Mouse (Mus musculus) neural tube, embryonic 12.5 days (tissue): ENCODE data around the gene Ivns1abp. TPM values are rescaled to one million over a fixed set of nuclear protein-coding genes. Genes with fewer than 3 reads are reported as not detected.
"Not testable (repeated sequence)": the region's sequence is repeated elsewhere in the genome, so short reads cannot be mapped to it uniquely, and the experiment has no call there.

Experiments
- ATAC-seq: fragments of 200-750 bp; cut with Nextera tagmentation; 2 replicates; pipeline ENCODE4 v1.8.0; 2017; ENCODE audit warnings: low read depth, mild to moderate bottlenecking, moderate TSS enrichment, moderate library complexity; ENCODE audit not compliant: low FRiP score
- H3K27ac ChIP-seq: fragments of 300-500 bp; sonication (generic); 2 replicates; pipeline ENCODE4 v1.5.1; 2016
- H3K27me3 ChIP-seq: fragments of 300-500 bp; sonication (generic); replicated peaks from 2 replicates; pipeline ENCODE4 v1.6.1; 2016; ENCODE audit warnings: mild to moderate bottlenecking
- H3K36me3 ChIP-seq: fragments of 300-500 bp; sonication (generic); 2 replicates; pipeline ENCODE4 v1.6.1; 2016; ENCODE audit warnings: mild to moderate bottlenecking
- H3K4me1 ChIP-seq: fragments of 300-500 bp; sonication (generic); 2 replicates; pipeline ENCODE4 v1.6.1; 2016
- H3K4me2 ChIP-seq: fragments of 300-500 bp; sonication (generic); replicated peaks from 2 replicates; pipeline ENCODE4 v1.6.1; 2016; ENCODE audit warnings: mild to moderate bottlenecking
- H3K4me3 ChIP-seq: fragments of 300-500 bp; sonication (generic); 2 replicates; pipeline ENCODE4 v1.5.1; 2016
- H3K9ac ChIP-seq: fragments of 300-500 bp; sonication (generic); 2 replicates; pipeline ENCODE4 v1.6.1; 2016; ENCODE audit warnings: mild to moderate bottlenecking
- H3K9me3 ChIP-seq: fragments of 300-500 bp; sonication (generic); 2 replicates; pipeline ENCODE4 v1.6.1; 2016; ENCODE audit warnings: mild to moderate bottlenecking
- WGBS: fragments of 180-500 bp; shearing (Covaris S2); methylation state at CpG from one replicate; pipeline ENCODE4 v1.1.7; 2016; 5-methylcytosine and 5-hydroxymethylcytosine counted together
- polyA plus RNA-seq: library from polyadenylated mRNA; unstranded; fragments of >200 nt; fragmentation: Nextera tagmentation; extraction: Ambion mirVana; gene quantifications from 2 replicates; pipeline ENCODE4 v1.2.1, GENCODE M21; 2016

Ivns1abp gene
- 332 and 344 TPM in 2 replicates for polyA plus RNA-seq

DNA sequence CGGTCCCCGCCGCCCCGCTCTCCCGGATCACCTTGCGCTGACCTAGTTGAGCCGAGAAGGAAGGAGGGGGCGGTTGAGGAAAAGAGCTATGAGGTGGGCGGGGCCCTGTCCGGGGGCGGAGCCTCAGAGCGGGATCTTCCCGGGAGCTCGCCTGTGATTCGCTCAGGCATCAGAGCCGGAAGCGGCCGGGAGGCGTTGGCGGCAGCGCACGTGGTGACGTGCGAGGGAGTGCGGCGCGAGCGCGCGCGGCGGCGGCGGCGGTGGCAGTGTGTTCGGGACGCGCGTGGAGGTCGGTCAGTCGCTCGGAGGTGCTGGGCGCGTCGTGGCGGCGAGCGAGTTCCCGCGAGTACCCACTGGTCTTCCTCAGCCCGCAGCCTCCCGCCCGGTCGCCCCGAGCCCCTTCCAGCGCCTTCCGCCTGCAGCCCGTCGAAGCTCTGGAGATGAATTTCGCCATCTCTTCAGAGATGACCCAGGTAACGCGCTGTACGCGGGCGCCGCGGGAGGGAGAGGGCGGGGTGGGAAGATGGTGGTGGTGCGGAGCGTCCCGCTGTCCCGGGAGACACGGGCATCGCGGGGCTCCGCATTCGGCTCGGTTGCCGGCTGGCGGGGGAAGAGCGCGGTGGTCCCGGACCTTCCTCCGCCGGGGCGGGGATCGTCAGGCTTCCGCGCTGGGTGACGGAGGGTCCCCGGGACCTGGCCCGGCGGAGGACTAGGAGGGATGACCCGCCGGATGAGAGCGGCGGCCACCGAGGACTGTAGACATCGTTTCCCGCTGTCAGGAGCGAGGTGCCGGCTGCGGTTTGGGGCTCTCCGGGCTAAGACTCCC lies at the start of gene Ivns1abp:
Gene Ivns1abp (plus strand): TSS at position 195 of the 826 bp plus-strand sequence.
- peak; percentile 96 for ATAC-seq
- peak within 1 kb of the TSS; percentile 94 for H3K4me3 ChIP-seq
- peak within 1 kb of the TSS; percentile 90 for H3K27ac ChIP-seq
- H3K9me3 ChIP-seq: no peaks in the 10 kb centered on the region
- WGBS: under 1% methylated on average over 104 of the region's 104 CpGs
- peaks cover 2% of the 10 kb centered on the region; the same call in 1 of the 2 replicates for H3K36me3 ChIP-seq
- no peaks in the 10 kb centered on the region for H3K27me3 ChIP-seq
- peak within 1 kb of the TSS; percentile 97 for H3K9ac ChIP-seq
- H3K4me1 ChIP-seq: peaks cover 30% of the 10 kb centered on the region
- H3K4me2 ChIP-seq: peak within 1 kb of the TSS; percentile 70

DNA sequence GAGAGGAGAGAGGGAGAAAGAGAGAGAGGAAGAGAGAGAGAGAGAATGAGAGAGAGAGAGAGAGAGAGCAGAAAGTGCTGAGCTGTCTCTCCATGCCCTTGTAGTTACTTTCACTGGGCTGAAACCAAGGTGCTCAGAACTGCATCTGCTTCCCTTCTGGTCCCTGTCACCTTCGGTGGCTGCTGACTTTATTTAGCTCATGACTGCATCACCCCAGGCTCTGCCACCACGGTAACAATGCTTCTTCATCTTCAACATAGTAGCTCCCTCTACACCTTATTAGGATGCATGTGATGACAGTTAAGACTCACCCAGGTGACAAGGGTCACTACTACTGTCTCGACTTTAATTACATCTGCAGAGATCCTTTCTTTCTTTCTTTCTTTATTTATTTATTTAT lies 48.8 kb upstream of the Ivns1abp start:
- Histone ChIP-seq H3K36me3 (no peaks in the 10 kb centered on the region), H3K27ac (no peak overlapping the region), H3K9me3 (no peaks in the 10 kb centered on the region), H3K4me3 (no peak overlapping the region), H3K4me1 (no peaks in the 10 kb centered on the region), H3K27me3 (no peaks in the 10 kb centered on the region), H3K4me2 (no peak overlapping the region), H3K9ac (no peak overlapping the region)
- no peak for ATAC-seq
- 73% methylated on average over 3 of the region's 3 CpGs for WGBS

DNA sequence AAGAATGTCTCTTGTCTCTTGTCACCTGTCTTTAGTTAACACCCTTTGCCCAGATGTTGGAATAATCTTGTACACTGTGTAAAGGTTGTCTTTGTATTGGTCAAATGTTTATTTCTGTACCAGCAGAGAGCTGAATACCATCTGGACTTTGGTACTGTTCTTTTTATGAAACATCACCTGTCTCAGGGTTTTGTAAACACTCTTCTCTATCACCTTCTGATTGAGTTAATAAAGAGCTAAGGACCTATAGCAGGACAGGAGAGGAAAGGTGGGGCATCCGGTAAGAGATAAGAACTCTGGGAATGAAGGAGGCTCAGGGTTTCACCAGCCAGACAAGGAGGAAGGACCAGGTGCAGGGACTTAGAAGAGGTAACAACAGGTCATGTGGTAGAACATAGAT lies 47.7 kb upstream of the Ivns1abp start:
- ATAC-seq: no peak
- WGBS: 91% methylated on average over 1 of the region's 1 CpGs
- no peak overlapping the region for H3K9ac ChIP-seq

DNA sequence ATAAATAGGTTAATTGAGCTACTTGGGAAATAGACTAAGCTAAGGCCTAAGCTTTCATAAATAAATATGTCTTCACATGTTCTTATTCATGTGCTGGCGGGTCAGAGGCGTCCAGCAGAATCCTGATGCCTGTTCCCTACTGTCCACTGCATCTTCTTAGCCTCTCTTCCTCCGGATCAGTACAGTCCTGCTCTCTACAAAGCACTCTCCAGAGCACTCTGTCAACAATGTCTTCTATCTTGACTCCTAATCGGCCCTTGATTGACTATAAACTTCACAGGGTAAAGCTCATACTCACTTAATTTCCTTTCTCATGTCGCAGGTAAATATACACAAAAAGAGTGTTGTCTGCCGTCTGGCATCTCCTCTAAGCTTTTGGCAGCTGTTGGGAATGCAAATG lies 47.3 kb upstream of the Ivns1abp start:
- Histone ChIP-seq H3K9ac (no peak overlapping the region), H3K27ac (no peak overlapping the region), H3K4me2 (no peak overlapping the region), H3K27me3 (no peaks in the 10 kb centered on the region), H3K4me1 (no peaks in the 10 kb centered on the region), H3K9me3 (no peaks in the 10 kb centered on the region), H3K4me3 (no peak overlapping the region), H3K36me3 (no peaks in the 10 kb centered on the region)
- ATAC-seq: no peak
- 88% methylated on average over 6 of the region's 6 CpGs for WGBS

More for the DNA sequence above, 47.7 kb upstream of the Ivns1abp start:
- Histone ChIP-seq H3K27me3 (no peaks in the 10 kb centered on the region), H3K36me3 (no peaks in the 10 kb centered on the region), H3K4me3 (no peak overlapping the region), H3K4me1 (no peaks in the 10 kb centered on the region), H3K4me2 (no peak overlapping the region), H3K27ac (no peak overlapping the region), H3K9me3 (no peaks in the 10 kb centered on the region)

DNA sequence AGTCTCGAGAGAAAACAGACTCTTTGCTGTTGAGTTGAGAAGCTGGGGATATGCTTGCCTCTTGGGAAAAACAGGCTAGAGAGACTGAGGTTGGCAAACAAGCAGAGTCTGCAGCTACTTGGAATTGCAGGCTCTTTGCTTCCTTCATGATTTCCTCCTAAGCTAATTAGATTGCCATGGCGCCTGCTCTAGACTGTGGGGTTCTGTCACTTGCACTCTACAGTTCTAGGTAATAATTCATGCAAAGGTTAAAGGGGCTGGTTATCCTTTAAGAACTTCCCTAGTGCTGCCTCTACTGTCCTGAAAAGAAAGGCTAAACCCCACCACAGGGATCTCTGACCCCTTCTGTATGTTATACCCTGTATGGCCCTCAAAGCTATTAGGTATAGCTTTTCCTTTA lies 46.7 kb upstream of the Ivns1abp start:
- Histone ChIP-seq H3K4me2 (no peak overlapping the region), H3K36me3 (no peaks in the 10 kb centered on the region), H3K4me1 (no peaks in the 10 kb centered on the region), H3K9me3 (no peaks in the 10 kb centered on the region), H3K27ac (no peak overlapping the region), H3K27me3 (no peaks in the 10 kb centered on the region), H3K4me3 (no peak overlapping the region), H3K9ac (no peak overlapping the region)
- 87% methylated on average over 2 of the region's 2 CpGs for WGBS
- ATAC-seq: no peak

DNA sequence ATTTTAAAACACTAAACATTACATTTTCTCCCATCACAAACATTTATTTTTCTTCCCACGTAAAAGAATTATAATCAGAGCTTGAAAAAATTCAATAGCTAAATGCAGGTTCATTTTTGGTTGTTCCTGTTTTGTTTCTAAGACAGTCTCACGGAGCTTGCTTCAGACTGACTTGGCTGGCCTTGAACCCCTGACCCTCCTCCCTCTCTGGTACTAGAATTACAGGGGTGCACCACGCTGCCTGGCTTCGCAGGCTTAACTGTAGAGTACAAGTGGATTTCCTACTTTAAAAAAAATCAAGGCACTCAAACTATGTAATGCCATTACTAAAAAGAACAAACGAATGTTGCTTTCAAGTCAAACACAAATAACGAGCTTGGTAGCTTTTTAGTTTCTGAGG lies 42.8 kb upstream of the Ivns1abp start:
- Histone ChIP-seq H3K4me1 (no peaks in the 10 kb centered on the region), H3K27ac (no peak overlapping the region), H3K36me3 (no peaks in the 10 kb centered on the region), H3K9ac (no peak overlapping the region), H3K9me3 (no peaks in the 10 kb centered on the region), H3K27me3 (no peaks in the 10 kb centered on the region), H3K4me2 (no peak overlapping the region), H3K4me3 (no peak overlapping the region)
- WGBS: 86% methylated on average over 6 of the region's 6 CpGs
- ATAC-seq: no peak

DNA sequence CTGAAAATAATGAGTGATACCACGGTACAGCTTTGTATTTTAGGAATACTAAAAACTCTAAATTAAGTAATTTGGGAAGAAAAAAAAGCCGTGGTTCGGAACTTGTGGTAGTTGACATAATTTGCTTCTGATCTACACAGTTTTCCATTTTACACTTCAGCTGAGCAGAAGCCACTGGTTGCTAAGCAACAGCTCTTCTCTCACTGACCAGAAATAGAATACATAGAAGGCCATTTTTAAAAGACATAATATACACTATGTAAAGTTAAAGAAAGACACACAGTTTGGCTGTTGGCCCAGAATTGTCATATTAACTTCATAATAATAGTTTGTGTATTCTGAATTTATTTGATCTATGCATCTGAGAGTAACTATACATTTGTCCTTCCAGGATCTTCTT lies 42.4 kb upstream of the Ivns1abp start:
- Histone ChIP-seq H3K9me3 (no peaks in the 10 kb centered on the region), H3K4me2 (no peak overlapping the region), H3K4me1 (no peaks in the 10 kb centered on the region), H3K36me3 (no peaks in the 10 kb centered on the region), H3K9ac (no peak overlapping the region), H3K27me3 (no peaks in the 10 kb centered on the region), H3K4me3 (no peak overlapping the region), H3K27ac (no peak overlapping the region)
- no peak for ATAC-seq
- 75% methylated on average over 3 of the region's 3 CpGs for WGBS

DNA sequence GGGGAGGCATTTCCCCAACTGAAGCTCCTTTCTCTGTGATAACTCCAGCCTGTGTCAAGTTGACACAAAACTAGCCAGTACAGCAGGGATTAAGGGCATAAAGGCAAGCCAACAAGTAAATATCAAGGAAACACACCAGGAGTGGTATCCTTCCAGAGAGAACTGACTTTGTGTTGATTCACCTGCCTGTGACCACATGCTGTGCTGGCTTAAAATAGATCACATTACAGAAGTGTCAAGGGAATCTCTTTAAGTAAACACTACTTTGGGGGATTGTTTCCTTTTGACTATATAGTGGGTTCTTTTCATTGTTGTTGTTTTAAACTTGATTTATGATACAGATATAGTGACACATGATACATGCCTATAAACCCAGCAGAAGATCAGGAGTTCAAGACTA lies 41.0 kb upstream of the Ivns1abp start:
- Histone ChIP-seq H3K27me3 (no peaks in the 10 kb centered on the region), H3K4me2 (no peak overlapping the region), H3K4me3 (no peak overlapping the region), H3K27ac (no peak overlapping the region), H3K4me1 (no peaks in the 10 kb centered on the region), H3K36me3 (no peaks in the 10 kb centered on the region), H3K9me3 (no peaks in the 10 kb centered on the region), H3K9ac (no peak overlapping the region)
- no peak for ATAC-seq

DNA sequence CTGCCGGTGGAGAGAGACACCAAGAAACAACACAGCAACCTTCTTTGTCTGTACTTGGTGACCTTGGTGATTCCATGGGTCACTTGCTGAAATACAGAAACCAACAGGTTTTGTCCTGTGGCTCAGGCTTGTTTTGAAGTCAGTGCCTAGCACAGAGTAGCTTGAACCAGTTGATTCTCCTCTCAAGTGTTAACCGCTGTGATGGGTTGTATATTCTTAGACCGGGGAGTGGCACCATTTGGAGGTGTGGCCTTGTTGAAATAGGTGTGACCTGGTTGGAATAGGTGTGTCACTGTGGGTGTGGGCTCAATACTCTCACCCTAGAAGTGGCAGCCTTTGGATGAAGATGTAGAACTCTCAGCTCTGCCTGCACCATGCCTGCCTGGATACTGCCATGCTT lies 39.3 kb upstream of the Ivns1abp start:
- not testable (repeated sequence) for H3K4me1 ChIP-seq, ATAC-seq, H3K9ac ChIP-seq, H3K4me2 ChIP-seq, H3K36me3 ChIP-seq, H3K27me3 ChIP-seq, H3K27ac ChIP-seq, H3K9me3 ChIP-seq, H3K4me3 ChIP-seq
- WGBS: 84% methylated on average over 3 of the region's 3 CpGs

DNA sequence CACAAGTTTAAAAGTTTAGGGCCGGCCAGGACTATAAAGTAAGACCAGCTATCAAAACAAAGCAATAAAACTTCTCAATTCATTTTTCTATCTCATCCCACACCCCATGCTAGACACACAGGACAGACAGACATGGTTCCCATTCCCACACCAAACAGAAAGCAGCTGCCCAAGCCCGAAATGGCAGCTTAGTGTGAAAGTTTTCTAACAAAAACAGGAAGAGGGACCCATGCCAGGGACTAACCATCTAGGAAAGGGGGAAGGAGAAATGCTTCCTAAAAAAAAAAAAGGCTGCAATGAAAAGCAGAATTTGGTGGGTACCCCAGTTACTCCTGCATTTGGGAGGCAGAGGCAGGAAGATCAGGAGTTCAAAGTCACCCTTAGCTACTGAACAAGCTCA lies 37.2 kb upstream of the Ivns1abp start:
- no peak overlapping the region for H3K27ac ChIP-seq
- no peaks in the 10 kb centered on the region for H3K27me3 ChIP-seq
- no peaks in the 10 kb centered on the region for H3K4me1 ChIP-seq
- no peak overlapping the region for H3K9ac ChIP-seq
- no peaks in the 10 kb centered on the region for H3K36me3 ChIP-seq
- H3K4me3 ChIP-seq: no peak overlapping the region
- H3K4me2 ChIP-seq: no peak overlapping the region
- WGBS: 79% methylated on average over 2 of the region's 2 CpGs
- no peak for ATAC-seq
- no peaks in the 10 kb centered on the region for H3K9me3 ChIP-seq

DNA sequence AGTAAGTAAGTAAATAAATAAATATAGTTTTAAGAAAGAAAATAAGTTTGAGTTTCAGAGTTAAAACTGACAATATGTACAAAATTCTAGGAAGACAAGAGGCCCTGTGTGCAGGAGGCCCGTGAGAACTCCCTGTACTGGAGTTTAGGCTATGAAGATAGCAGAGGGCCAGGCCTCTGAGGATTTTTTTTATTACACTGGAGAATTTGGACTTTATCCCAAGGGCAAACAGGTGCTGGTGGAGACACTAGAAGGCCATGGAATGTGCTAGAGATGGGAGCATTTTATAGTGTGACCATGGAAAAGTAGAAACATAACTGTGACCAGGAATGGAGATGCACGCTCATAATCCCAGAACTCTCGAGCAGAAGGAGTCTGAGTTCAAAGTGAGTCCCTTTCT lies 36.5 kb upstream of the Ivns1abp start:
- Histone ChIP-seq H3K27me3 (no peaks in the 10 kb centered on the region), H3K9me3 (no peaks in the 10 kb centered on the region), H3K4me3 (no peak overlapping the region), H3K4me1 (no peaks in the 10 kb centered on the region), H3K36me3 (no peaks in the 10 kb centered on the region), H3K9ac (no peak overlapping the region), H3K4me2 (no peak overlapping the region), H3K27ac (no peak overlapping the region)
- no peak for ATAC-seq
- WGBS: 77% methylated on average over 3 of the region's 3 CpGs

DNA sequence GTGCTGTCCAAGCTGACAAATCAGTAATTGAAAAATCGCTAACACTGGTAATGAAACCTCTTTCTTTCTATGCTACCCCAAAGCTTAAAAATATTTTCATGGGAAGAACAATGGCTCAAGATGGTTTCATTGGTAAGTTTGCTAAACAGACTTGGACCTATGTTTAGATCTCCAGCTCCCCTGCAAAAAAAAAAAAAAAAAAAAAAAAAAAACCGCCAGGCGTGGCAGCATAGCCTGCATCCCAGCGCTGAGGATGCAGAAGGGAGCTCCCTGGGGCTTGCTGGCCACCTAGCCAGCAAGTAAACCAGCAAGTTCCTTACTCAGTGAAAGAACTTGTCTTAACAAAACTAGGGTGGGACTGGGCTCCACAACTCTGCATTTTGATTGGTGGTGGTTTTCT lies 35.8 kb upstream of the Ivns1abp start:
- no peak overlapping the region for H3K4me2 ChIP-seq
- H3K36me3 ChIP-seq: no peaks in the 10 kb centered on the region
- no peaks in the 10 kb centered on the region for H3K9me3 ChIP-seq
- no peak for ATAC-seq
- no peak overlapping the region for H3K27ac ChIP-seq
- no peak overlapping the region for H3K4me3 ChIP-seq
- no peaks in the 10 kb centered on the region for H3K27me3 ChIP-seq
- no peaks in the 10 kb centered on the region for H3K4me1 ChIP-seq
- 64% methylated on average over 4 of the region's 4 CpGs for WGBS
- H3K9ac ChIP-seq: no peak overlapping the region

DNA sequence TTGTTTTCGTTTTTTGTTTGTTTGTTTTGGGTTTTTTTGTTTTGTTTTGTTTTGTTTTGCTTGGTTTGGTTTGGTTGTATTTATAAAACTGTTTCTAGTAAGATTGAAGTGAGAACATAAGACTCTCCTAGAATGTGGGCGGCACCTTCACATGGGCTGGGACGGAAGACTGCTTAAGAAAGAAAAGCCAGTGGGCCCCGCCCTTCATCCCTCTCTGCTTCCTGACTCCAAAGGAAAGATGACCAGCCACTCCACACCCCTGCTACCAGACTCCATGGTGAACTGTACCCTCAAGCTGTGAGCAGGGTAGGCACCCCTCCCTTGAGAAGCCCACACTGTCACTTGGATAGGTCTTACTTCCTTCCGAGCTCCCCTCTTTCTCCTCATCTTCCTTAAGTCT lies 33.8 kb upstream of the Ivns1abp start:
- Histone ChIP-seq H3K4me3 (no peak overlapping the region), H3K4me2 (no peak overlapping the region), H3K27ac (no peak overlapping the region), H3K9me3 (no peaks in the 10 kb centered on the region), H3K27me3 (no peaks in the 10 kb centered on the region; the same call in 1 of the 2 replicates), H3K9ac (no peak overlapping the region), H3K4me1 (no peaks in the 10 kb centered on the region), H3K36me3 (no peaks in the 10 kb centered on the region)
- WGBS: 77% methylated on average over 5 of the region's 5 CpGs
- ATAC-seq: no peak
